Mouse (Mus musculus): Measurements from ENCODE around the gene Vamp8. TPM values are rescaled to one million over a fixed set of nuclear protein-coding genes. Genes with fewer than 3 reads are reported as not detected.

The Vamp8 gene
- polyA plus RNA-seq, 3 experiments from 2014 or later: 338 to 440 (median 338) TPM

GRCm38 (mm10) chr6:72401875-72402274 lies 11.4 kb upstream of the Vamp8 start:
- ATAC-seq: peak; percentile 86

DNA sequence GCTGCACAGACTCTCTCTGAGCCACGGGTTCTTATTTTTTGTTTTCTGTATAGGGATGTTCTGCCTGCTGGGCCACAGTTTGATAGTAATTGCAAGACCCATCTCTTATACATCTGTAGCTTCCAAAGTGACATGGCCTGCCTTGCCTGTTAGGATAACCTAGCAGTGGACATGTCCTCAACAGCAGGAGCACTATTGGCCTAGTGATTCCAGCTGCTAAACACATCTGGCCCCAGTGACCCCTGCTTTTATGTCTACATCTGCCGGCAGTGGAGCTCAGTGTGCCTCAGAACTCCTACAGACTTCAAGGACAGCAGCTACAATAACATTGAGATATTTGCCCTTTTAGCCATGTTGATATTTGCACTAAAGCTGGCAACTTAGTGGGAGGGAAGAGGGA lies 9.5 kb upstream of the Vamp8 start:
- ATAC-seq: no peak

DNA sequence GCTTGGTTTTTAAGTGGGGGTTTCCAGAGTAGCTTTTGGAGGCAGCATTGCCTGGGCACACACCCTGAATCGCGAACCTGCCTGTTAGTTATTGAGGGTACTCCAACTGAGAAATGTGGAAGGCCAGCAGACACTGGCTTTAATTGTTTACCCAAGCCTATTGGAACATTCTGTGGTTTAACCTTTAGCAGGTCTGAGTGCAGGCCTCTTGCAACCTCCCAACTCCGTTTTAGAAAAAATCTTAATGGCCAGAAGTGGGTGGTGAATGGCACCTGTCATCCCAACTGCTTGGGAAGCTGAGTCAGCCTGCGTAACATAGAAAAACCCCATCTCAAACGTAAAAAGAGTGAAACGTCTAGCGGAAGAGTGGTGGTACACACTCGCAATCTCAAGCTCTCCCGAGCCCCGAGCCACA lies 6.3 kb upstream of the Vamp8 start:
- no peak for ATAC-seq

GRCm38 (mm10) chr6:72392341-72392740 lies 1.8 kb upstream of the Vamp8 start:
- ATAC-seq: no peak

DNA sequence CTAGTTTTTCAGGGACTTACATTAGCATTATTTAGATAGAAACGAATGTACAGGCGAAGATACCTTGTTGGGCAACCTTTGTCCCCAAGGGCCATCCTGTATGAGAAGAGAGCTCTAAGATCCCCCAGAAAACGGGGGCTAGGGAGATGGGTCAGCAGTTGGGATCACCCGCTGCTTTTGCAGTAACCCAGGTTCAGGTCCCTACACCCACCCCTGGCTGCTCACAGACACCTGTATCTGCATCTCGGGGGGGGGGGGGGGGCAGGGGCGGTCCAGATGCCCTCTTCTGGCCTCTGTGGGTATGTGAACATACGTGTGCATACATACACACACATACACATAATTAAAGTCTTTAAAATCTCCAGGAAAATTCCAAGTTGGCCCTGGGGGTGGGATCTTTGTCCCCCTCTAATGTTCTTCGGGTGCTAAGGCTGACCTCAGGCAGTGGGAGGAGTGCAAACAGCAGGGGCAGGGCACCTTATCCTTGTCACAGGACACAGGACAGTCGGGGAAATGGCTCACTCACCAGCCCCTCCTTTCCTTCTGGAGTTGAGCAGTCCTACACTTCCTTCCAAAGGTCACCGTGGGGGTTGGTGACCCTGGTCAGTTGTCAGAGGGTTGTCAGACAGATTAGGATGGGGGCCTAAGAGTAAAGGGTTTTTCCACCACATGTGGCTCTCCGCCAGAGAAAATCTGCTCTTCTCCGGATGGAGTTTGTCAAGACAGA lies 455 bp upstream of the Vamp8 start:
- ATAC-seq: peak; percentile 14

- ATAC-seq: peak; percentile 16
These were observed 997 bp downstream of the Vamp8 start for GRCm38 (mm10) chr6:72389471-72389940.

DNA sequence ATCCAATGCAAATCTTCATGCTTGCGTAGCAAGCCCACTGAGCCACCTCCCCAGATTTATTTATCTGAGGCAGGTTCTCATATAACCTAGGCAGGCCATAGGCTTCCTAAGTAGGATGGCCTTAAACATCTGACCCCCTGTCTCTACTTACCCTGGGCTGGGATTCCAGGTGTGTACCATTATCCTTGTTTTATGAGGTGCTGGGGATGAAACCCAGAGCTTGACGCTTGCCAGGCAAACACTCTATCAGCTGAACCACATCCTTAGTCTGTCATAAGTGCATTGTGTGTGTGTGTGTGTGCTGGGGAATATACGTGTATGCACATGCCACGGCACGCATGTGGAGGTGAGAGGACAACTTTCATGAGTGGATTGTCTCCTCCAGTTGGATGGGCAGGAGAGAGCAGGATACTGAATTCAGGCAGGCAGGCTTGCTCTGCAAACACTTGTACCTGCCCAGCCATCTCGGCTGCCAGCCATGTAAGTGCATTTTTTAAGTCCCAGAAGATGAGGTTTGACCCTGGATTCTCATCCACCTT lies 1.6 kb downstream of the Vamp8 start:
- ATAC-seq: peak; percentile 37

DNA sequence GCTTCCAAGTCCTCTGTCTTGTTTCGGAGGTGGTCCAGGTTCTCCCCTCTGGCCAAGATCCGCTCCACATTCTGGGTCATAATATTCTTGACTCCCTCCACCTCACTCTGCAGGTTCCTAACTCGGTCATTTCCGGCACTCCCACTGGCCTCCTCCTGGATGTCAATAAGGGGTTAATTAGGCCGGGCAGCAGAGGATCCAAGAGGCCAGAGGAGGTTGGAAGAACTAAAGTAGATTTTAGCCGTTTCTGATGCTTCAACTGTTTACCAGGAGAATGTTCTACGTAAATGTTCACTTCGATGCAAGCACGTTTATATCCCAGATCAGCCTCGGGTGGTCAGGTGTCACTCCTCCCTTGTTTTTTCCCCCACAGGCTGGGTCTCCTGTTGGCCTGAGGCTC lies 2.2 kb downstream of the Vamp8 start:
- no peak for ATAC-seq

GRCm38 (mm10) chr6:72387816-72388215 lies 2.7 kb downstream of the Vamp8 start:
- no peak for ATAC-seq

DNA sequence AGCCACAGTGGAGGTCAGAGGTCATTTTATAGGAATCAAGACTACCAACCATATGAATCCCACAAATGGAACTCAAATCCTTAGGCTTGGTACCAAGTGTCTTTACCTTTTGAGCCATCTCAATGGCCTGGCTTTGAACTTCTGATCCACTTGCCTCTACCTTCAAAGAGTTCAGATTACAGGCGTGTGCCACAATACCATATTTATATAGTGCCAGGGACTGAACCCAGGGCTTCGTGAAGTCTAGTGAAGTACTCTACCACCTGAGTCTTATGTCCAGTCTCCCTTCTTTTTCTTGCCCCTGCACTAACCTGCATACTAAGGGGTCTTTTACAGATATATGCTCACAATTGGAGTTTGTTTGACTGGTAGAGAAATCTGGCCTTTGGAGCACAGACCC lies 3.9 kb downstream of the Vamp8 start:
- ATAC-seq: no peak

DNA sequence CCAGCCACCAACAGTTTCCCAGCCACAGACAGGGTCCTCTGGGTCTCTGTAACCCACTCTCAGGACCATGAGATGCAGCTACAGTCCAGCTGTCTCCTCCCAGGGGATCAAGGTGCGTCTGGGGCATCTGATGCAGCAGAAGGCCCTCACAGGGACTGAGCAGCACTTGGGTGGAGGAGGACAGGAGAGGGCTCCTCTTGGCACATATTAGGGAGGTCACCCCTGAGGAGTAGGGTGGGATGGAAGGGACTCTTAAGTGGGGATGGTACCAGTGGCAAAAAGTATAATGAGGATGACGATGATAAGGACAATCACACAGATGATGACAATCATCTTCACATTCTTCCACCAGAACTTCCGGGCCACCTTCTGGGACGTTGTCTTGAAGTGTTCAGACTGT lies 5.2 kb downstream of the Vamp8 start:
- ATAC-seq: no peak

GRCm38 (mm10) chr6:72383952-72384351 lies 6.6 kb downstream of the Vamp8 start:
- ATAC-seq: no peak

DNA sequence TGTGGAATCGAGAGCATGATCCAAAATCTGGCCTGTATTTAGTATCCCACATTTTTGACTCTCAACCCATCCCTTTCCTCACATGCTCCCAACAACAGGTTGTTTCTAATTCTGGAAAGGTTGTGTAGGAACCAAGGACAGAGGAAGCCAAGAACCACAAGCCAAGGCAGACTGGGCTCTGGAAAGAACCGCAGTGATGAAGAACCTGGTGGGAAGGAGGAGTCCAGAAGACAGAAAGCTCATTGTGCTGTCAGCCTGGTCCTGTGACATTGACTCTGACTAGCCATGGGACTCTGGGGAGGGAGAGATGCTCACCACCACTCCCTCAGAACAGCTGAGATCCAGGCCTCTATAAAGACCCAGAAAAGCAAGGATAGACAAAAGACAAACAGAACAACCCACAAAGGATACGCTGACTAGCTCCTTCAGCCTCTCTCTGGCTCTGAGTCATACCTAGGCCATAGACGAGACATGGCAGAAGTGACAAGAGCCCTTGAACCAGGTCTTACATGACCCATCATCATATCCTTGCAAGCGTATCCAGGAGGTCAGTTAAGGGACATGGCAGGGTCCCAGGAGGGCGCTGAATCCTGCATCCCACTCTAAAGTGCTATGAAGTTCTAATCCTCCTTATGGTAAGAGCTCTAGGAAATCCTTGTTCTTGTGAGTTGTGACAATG lies 7.2 kb downstream of the Vamp8 start:
- ATAC-seq: no peak

DNA sequence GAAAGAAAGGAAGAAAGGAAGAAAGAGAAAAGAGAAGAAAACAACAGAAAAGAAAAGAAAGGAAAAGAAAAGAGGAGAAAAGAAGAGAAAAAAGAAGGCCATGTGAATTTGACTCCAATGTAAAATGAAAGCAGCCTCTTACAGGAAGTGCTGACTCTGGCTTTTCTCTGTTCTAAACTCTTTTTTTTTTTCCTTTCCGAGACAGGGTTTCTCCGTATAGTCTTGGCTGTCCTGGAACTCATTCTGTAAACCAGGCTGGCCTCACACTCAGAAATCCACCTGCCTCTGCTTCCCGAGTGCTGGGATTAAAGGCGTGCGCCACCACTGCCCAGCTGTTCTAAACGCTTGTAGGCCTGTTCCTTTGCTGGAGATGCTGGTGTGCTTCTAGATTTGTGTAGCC lies 8.0 kb downstream of the Vamp8 start:
- ATAC-seq: peak; percentile 52

GRCm38 (mm10) chr6:72380131-72380770 lies 10.3 kb downstream of the Vamp8 start, which contains the start of gene Vamp5:
TSS of gene Vamp5 (minus strand) at chr6:72380468.
- ATAC-seq: peak; percentile 84

DNA sequence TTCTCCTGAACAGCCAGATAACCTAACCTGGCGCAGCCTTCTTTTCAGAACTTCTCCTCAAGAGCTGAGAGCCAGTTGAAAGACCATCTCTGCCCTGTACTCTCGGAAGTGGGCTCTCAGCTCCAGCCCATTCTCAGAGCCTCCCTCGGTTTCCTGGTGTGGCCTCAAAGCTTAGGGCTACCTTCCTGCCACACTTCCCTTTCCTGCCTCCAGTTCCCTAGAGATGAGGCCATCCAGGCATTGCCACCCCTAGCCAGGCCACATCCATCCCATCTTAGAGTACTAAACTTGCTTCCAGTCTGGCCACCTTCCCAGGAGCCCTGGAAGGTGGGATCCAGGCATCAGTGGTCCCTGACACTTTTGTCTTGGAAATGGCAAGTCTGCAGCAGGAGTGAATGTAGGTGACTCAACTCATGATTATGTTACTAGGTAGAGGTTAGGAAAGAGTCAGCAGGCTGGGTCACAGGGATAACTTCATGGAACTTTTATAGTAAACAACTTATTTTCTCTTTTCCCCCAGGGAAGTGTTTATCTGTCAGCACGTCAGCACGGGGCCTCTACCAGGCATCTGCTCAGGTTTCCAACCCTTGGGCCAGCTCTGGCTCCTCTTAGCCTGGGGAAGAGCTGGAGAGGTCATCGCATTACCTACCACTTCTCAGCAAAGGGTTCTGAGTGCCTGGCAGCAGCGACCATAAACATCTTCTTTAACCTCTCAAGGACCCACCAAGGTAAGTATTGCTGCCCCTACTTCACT lies 10.9 kb downstream of the Vamp8 start:
- no peak for ATAC-seq

GRCm38 (mm10) chr6:72378510-72379234 lies 11.8 kb downstream of the Vamp8 start:
- no peak for ATAC-seq

DNA sequence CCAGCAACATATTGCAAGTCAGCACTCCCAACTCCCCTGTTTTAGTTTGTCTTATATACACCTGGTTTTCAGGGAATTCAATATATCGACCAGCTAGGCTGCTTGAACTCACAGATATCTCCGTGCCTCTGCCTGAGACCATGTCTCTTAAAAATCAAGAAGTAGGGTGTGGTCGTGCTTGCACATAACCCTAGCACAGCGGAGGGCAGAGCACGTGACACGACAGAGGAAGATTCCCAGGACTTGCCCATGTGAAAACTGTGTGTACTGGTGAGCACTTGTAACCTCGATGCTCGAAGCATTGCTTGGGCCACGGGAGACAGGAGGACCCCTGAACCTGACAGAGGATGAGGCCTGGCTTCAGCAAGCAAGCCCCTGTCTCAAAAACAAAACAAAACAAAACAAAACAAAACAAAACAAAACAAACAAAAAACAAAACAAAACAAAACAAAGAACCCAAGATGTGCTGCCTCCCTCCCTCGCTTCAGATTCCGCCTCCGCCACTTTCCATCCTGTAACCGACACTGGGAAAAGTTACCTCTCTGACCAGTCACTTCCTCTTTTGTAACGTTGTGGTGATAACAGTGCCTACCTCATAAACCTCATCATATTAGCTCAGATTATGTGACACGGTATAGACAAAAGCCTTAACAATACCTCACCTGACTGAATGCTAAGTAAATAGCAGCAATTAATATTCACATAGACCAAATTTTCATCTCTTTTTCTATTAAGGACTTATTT lies 15.5 kb downstream of the Vamp8 start:
- peak; percentile 47 for ATAC-seq

GRCm38 (mm10) chr6:72374206-72374605 lies 16.3 kb downstream of the Vamp8 start:
- ATAC-seq: no peak

- ATAC-seq: no peak
These were observed 17.3 kb downstream of the Vamp8 start for GRCm38 (mm10) chr6:72373184-72373583.

GRCm38 (mm10) chr6:72371571-72371970 lies 18.9 kb downstream of the Vamp8 start:
- no peak for ATAC-seq
